Mouse (Mus musculus) 416B (cell line): ENCODE results near the gene Crispld2.
A peak's percentile ranks its signal among the peaks of the same experiment; 100 is the strongest.

Source experiments
- DNase-seq: peaks from one replicate; pipeline ENCODE4 v3.0.0; 2011; ENCODE audit warnings: low read depth

Gene Crispld2

DNA sequence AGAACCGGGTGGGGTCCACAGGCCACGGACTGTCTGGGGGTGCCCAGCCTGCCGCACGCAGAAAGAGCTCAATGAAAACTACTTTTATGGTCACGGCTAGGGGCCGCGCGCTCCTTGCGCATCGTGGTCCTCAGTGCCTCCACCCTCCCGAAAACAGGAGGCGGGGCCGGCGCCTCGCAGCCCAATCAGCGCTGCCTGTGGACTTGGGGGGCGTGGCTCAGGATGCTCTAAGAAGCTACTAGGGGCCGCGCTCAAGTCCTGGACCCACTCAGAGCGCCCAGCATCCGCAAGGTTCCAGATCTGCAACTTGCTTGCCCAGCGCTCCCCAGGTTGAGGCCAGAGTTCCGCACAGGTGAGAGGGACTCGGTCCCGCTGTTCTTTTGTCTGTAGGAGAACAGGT lies at the start of gene Crispld2:
Crispld2 (plus strand) TSS at position 190 of the 400 bp plus-strand sequence.
- no peak for DNase-seq

DNA sequence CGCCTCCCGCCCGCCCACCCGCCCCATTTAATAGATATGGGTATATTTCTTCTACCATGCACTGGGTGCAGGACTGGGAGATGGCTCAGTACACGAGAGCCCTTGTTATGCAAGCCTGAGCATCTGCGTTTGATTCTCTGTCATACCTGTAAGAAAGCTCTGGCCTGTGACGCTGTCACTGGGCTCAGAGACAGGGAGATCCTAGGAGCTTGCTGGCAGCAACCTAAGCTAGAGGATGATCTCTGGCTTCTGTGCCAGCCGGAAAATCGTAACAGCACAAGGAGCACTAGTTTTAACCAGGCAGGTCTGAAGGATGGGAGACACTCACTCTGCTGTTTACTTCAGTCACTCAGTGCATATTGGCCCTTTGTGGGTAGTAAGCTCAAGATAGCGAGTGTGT lies 48.6 kb upstream of the Crispld2 start:
- no peak for DNase-seq

DNA sequence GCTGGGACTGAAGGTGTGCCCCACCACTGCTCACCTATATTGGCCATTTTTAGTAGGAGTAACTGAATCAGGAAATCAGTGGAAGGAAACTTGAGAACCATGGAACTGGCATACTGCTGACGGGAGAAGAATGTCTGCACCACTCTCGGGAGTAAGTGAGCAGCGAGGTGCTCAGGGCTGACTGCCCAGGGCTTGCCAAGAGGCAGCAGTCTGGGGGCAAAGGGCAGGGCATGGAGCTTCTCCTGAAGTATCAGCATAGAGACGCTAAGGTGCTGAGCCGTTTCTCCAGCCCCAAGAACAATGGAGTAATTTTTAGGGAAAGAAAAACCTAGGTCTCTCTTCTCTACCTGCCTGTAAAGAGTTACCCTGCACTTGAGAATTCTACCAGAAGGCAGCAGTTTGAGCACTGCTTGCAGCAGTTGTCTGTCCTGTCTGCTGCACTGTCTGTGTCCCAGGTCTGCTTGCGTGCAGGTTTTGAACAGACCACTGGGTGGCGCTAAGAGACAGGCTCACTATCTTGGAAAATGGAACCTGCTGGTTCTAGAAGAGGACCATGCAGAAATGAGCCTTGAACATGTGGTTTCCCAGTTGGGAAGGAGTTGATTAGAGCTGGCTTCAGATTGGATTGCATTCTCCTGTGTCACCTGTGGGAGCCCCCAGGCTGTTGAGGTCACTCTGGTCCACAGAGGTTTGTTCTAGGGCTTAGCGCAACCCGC lies 48.0 kb upstream of the Crispld2 start:
- DNase-seq, result peak; percentile 78

DNA sequence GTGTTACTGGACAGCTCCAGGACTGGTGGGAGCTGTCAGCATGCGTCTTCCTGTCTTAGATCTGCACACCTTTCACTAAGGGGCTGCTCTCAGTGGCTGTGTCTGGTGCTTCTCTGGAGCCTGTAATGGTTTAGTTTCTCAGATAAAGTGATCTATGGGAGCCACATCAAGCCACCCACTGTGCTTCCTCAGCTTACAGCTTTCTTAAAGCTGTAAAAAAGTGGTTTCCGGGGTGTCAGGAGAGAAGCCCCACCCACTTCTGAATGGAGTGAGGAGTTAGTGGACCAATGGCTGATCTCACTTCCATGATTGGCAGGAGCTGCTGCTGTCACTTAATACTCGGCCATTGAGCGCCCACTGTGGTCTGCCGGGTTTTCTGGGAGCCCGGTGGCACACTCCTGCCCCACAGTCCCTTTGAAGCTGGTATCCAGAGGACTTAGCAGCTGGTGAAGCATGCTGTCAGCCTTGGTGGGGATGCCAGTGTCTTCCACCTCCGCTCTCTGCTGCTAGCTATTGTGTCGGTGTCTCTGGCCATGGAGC lies 45.8 kb upstream of the Crispld2 start:
- DNase-seq, result no peak

DNA sequence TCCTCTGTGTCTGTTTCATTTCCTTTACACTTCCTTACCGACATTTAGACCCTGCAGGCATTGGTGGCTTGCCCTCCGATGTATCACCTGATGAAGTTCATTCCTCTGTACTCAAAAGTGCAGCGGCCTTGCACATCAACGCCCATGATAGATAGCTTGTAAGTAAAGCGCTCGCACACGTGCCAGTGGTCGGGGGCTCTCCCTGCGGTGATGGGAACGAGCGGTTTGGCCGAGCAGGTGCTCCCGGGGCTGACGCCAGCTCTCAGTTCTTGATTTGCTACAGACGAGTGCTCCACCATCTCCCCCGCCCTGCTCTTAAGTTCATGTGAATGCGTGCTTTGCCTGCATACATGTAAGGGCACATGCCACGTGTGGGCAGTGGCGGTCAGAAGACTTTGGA lies 44.6 kb upstream of the Crispld2 start:
- DNase-seq, result no peak

DNA sequence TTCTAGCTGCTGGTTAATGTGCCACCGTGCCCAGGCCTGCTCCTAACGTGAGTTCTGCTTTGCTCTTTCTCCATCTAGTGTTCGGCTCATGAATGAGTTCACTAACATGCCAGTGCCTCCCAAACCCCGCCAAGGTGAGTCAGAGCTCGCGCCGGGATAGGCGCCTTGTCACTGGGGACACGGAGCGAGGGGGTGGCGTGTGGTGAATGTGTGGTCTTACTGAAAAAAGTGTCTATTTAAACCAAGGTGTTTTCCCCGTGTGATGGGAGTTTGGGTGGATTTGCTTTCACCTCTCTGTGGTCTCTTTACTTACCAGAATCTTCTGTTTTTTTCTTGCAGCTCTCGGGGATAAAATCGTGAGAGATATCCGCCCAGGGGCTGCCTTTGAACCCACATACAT lies 43.9 kb upstream of the Crispld2 start:
- DNase-seq, result no peak

DNA sequence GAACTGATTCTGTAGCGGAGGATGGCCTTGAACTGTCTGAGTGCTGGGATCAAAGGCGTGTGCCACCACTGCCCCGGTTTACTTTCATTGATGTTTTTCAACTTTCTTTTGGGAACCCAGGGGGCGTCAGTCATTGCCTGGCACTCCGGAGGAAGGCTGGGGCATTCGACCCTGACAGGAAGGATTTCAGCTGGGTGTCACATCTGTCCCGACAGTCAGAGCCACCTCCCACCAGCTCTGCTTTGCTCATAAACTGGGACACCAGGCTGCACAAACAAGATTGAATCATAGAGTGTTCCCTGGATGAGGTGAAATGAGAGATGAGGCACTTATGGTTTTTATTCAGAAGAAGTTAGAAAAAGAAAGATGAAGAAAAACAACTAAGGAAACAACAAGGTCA lies 40.0 kb upstream of the Crispld2 start:
- DNase-seq, result no peak

DNA sequence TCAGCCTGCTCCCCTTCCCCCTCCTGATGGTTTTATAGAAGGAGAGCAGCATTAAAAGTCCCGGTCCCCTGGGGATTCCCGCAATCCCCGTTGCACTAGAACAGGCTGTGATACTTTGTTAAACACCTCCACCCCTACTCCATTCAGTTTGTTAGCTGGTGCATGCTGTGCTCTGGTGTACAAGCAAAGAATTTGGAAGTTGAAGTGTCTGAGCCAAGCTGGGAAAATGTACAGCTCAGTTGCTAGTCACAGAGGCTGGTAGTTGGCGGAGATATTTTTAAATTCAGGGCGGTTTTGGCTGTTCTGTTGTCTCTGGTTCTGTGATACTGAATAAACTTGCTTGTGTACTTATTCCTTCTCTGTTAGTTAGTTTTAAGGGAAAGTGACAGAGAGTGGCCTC lies 39.5 kb upstream of the Crispld2 start:
- no peak for DNase-seq

DNA sequence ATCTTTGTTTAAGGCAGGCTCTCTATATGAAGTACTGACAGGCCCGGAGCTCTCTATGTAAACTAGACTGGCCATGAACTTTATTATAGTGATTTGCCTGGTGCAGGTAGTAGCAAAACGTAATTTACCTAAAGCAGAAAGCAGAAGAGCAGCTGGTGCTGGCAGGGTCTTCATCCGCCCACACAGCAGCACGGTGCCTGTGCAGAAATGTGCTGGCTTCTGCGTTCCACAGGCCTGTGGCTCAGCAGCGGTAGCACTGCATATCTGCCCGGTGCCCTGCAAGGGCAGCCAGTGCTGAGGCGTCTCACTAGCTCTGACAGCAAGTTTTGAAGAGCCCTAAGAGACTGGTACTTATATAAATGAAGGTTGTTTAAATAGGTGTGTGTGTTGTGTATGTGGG lies 36.9 kb upstream of the Crispld2 start:
- no peak for DNase-seq

DNA sequence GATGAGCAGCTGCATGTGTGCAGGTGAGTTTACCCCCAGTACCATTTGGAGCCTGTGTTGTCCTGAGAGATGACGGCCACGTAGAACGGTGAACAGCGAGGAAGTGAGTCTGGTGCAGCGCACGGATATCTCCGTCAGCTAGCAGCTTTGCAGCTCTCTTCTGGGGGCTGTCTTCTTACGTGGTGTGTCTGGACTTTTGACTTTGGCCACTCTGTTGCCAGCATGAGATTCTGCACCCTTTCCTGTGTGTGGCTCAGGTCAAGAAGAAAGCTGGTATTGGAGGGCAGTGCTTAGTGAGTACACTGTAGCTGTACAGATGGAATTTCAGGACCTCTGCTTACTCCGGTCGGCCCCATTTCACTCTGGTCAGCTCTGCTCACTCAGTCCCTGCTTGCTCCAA lies 34.2 kb upstream of the Crispld2 start:
- DNase-seq, result no peak

DNA sequence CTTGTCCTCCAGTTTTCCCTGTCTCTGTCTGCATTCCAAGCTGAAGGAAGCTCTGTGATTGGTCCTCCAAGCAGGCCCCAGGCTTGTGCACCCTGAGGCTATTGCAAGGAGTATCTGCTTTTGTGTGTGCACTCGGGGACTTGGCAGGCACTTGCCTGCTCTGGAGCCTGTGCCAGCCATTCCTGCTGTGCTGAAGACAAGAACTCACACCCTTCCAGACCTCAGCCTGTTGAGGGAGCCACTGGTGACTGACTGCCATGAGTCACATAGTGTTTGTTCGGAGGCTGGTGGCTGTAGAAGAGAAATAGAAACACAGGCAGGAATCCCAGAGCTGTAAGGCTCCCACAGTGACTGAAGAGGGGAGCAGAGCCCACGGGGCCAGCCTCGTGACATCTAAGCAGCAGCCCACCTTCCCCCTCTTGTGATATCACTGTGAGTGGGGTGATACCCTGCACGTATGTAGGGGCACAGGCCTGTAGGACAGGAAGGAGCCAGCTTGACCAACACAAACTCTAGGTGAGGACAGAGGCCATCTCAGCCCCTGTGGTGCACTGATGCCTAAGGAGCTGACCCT lies 31.6 kb upstream of the Crispld2 start:
- no peak for DNase-seq

DNA sequence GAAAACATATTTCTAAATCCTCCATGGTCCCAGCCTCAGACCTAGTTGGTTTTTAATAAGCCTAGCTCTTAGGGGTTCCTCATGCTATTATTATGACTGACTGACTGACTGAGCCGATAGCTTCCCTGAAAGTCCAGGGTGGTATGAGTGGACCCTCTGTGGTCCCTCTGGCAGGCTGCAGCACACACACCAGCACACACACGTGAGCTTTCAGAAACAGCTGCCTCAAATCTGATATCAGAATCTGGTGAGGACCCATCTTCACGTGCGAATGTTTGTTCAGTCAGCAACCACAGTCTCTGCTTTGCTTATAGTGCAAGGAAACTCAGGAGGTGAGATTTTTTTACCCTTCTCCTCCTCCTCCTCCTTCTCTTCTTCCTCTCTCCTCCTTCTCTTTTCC lies 27.4 kb upstream of the Crispld2 start:
- no peak for DNase-seq

DNA sequence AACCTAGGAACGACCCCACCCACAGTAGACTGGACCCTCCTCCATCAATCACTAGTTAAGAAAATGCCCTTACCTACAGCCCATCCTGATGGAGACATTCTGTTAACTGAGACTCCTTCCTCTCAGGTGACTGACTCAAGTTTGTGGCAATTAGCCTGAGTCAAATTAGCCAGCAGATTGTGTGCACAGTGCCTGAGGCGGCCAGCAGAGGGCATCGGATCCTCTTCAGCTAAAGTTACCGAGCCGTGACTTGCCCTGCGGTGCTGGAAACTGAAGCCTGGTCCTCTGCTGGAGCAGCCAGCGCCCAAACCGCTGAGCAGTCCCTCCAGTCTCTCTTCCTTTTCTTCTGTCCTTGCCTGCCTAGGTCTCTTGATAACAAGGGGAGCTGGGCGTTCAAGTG lies 24.8 kb upstream of the Crispld2 start:
- DNase-seq, result no peak

DNA sequence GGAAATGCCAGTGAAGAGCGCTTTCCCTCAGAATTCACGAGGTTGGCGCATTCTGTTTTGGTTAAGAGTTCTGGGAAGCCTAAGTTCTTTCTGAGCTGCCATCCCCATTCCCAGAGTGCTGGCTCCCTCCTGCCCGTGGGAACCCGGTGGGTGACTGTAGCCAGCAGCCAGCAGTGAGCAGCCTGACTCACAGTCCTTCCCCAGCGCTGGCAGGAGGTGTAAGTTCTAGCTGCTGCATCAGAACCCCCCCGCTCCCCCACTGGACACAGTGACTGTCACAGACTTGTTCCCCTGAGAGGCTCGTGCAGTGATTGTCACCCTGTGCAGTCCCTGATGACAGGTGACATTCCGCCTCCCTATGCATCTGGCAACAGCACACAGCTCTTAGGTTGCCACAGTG lies 22.1 kb upstream of the Crispld2 start:
- no peak for DNase-seq

DNA sequence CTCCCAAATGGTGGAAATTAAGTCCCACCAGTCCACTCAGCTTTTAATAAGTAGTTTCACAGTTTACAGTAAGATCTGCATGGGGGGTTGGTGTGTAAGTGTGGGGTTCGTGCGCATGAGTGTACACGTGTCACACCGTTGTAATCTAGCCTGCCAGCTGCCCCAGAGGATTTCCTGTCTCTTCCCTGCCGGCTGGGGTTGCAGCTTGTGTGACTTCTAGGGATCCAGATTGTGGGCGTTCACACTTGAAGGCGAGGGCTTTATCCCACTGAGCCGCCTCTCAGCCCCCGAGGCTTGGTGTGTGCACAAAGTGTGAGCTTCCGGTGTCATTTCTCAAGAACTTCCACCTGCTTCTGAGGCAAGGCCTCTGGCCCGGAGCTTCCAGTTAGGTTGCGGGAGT lies 19.7 kb upstream of the Crispld2 start:
- peak; percentile 87 for DNase-seq

DNA sequence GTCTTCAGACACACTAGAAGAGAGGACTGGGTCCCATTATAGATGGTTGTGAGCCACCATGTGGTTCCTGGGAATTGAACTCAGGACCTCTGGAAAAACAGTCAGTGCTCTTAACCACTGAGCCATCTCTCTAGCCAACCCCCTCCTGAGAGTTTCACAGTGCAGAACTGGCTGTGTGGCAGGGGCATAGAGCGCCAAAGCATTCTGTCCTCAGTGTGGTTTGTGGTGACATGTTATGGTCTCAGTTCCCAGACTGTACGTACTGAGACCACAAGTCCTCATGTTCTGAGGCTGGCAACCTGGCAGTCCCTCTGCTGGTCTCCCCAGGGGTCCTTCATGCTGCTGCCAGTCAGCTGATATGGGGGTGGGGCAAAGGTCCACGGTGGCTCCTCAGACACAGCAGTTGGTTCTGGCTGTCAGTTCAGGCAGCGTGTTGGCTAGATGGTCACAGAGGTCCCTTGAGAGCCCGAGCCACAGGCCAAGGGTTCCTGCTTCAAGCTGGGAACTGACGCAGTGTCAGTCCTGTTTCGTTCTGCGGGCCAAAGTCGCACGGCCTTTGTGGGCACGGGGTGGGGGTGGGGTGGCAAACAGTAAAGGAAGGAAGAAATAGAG lies 13.4 kb upstream of the Crispld2 start:
- peak; percentile 58 for DNase-seq

DNA sequence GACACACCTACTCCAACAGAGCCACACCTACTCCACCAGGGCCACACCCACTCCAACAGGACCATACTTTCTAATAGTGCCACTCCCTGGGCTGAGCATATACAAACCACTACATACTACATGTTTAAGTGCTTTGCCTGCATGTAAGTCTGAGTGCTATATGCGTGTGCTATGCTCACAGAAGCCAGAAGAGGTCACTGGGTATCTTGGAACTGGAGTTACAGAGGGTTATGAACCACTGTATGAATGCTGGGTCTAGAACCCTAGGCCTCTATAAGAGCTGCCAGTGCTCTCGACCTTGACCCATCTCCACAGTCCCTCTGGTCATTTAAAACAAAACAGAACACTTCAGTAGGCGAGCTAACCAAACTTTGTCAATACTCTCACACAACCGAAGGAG lies 11.0 kb upstream of the Crispld2 start:
- peak; percentile 62 for DNase-seq

DNA sequence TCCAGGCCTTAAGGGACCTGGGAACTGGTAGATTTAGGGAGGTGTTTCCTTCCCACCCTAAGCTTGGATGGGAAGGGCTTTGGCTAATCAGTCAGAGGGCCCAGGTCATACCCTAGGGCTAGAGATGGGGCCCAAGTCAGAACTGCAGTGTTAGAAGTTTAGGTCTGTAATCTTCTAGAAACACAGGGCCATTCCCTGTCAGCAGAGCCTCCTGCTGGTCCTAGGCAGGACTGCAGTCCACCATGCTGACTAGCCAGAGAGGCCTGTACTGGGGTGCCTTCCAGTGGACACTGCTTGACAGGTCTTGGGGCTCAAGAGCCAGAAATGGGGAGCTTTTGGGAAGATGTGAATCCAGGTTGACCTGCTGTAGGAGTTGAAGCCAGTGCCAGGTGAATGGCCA lies 8.2 kb upstream of the Crispld2 start:
- DNase-seq, result peak; percentile 44

DNA sequence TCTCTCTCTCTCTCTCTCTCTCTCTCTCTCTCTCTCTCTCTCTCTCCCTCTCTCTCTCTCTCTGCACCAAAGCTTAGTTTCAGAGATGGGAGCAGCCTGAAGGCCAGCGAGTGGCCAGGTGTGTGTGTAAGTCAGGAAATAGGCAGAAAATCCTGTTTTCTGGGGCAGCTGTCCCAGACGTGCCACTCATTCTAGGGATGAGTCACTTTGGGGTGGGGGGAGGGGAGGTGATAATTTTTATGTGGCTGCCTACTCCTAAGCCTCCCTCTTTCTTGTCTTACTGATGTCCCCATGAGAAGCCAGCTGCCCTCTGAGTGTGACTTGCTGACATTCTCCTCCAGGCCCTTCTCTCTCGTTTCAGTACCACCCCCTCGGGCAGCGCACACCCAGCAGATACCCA lies 6.1 kb upstream of the Crispld2 start:
- DNase-seq, result no peak

DNA sequence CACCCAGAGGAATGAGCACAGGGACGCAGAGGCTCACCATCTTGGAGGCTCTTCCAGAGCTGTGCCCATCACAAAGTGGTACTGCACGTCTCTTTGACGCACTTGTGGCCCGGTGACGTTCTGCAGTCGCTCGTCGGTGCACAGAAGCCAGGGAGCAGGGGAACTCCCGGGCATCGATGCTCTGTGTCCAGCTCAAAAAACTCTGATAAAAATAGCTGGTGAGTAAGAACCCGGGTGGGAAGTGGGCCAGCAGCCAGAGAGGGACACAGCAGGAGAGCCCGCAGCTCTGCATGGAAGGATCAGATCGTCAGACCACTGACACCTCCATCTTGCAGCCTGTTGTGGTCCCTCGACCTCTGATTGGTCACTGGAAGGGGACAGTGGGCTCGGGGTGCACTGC lies 4.2 kb upstream of the Crispld2 start:
- DNase-seq, result no peak

DNA sequence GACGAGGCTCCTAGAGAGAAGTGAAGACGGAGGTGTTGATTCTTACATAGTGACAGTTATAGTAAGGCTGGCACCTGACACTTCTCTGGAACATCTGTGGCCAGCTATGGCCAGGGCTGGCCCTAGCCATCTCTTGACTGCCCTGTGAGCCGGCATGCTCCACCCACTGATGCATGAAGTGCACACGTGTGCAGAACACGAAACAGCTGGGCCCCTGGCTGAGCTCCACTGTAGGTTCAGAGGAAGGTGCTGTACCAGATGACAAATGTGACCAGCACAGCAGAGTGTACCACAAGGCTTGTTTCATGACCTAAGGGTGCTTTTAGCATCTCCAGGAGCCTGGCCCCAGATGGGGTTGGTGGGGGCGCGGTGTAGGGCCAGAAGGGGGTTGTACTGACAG lies 1.9 kb downstream of the Crispld2 start:
- no peak for DNase-seq

DNA sequence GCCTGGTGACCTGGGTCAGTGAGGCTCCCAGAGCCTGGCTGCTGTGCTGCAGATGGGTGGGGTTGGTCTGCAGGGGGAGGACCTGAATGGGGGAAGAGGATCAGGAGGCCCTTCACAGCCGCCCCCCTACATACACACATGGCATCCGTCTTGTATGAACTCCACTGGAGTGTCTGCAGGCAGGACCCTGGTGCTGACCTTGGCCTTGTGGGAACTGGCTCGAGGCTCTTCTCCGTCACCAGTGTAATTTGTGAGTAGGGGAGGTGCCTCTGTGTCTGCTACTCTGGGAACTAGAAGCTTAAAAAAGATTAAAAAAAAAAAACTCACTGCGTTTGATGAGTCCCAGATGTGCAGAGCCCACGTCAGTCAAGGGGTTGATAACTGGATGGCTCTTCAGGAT lies 2.3 kb downstream of the Crispld2 start:
- no peak for DNase-seq

DNA sequence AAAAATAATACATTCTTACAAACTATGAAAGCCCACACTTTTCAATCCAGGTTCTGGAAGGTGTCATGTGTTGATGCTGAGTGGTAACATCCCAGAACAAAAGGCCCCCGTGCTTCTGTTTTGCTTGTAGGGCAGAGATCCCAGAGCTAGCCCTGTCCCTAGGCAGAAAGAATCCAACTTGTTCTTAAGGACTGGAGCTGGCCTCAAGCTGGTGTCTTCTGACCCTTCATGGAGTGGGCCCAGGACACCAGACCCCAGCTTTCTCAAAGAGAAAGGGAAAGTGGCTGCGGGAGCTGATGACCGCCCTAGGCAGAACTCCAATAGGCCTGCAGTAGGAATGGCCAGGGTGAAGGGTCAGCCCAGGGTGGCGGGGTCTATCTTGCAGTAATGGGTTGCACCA lies 5.0 kb downstream of the Crispld2 start:
- no peak for DNase-seq

DNA sequence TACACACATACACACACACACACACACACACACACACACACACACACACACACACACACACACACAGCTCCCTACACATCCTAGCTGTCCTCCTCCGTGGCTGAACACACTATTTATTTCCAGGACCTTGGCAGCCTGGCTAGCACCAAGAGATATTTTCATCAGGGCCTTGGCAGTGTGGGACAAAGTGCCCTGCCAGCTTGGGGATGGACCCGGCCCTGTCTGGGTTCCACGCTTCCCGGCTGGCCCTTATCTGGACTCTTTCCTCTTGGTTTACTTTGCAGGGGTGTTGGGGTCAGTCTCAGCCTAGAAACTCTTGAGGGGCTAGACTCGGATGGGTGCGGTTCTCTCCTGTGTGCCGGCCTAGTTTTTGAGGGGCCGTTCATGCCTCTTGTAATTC lies 8.2 kb downstream of the Crispld2 start:
- DNase-seq, result no peak
